Mouse (Mus musculus) spleen, adult 12 weeks (tissue): ENCODE results near the gene Kin.

Experiments
- DNase-seq: peaks from one replicate; pipeline ENCODE4 v3.0.0; 2022; ENCODE audit warnings: low spot score

Gene Kin

GRCm38 (mm10) chr2:10080310-10081010 lies at the start of gene Kin, which contains the start of gene Atp5c1:
Gene Kin (plus strand): TSS chr2:10080593.
Gene Atp5c1 (minus strand): TSS chr2:10080510.
- peak; percentile 94 for DNase-seq

- DNase-seq: no peak
Observed at GRCm38 (mm10) chr2:10033684-10034083, 46.7 kb upstream of the Kin start.

- DNase-seq: no peak
Observed at GRCm38 (mm10) chr2:10034976-10035375, 45.4 kb upstream of the Kin start.

GRCm38 (mm10) chr2:10047758-10048436 lies 32.5 kb upstream of the Kin start:
- DNase-seq: peak; percentile 25

- peak; percentile 87 for DNase-seq
Observed at GRCm38 (mm10) chr2:10048461-10048860, 31.9 kb upstream of the Kin start, which contains the start of gene Taf3. Gene Taf3 (minus strand): TSS chr2:10048596.

GRCm38 (mm10) chr2:10049456-10049855 lies 30.9 kb upstream of the Kin start:
- no peak for DNase-seq

- DNase-seq: no peak
Observed at GRCm38 (mm10) chr2:10050878-10051277, 29.5 kb upstream of the Kin start.

GRCm38 (mm10) chr2:10051996-10052395 lies 28.4 kb upstream of the Kin start:
- DNase-seq: no peak

- no peak for DNase-seq
Observed at GRCm38 (mm10) chr2:10058836-10059235, 21.6 kb upstream of the Kin start.

GRCm38 (mm10) chr2:10071751-10072150 lies 8.6 kb upstream of the Kin start:
- no peak for DNase-seq

- DNase-seq: no peak
Observed at GRCm38 (mm10) chr2:10074470-10074869, 5.9 kb upstream of the Kin start.

- DNase-seq: no peak
Observed at GRCm38 (mm10) chr2:10076675-10077074, 3.7 kb upstream of the Kin start.

GRCm38 (mm10) chr2:10079745-10080309 lies 566 bp upstream of the Kin start:
- no peak for DNase-seq

GRCm38 (mm10) chr2:10081453-10082080 lies 1.2 kb downstream of the Kin start:
- no peak for DNase-seq

- no peak for DNase-seq
Observed at GRCm38 (mm10) chr2:10082737-10083136, 2.3 kb downstream of the Kin start.

GRCm38 (mm10) chr2:10087256-10087850 lies 7.0 kb downstream of the Kin start:
- no peak for DNase-seq

- no peak for DNase-seq
Observed at GRCm38 (mm10) chr2:10094327-10095100, 14.1 kb downstream of the Kin start.

GRCm38 (mm10) chr2:10098598-10099215 lies 18.3 kb downstream of the Kin start:
- no peak for DNase-seq

- no peak for DNase-seq
Observed at GRCm38 (mm10) chr2:10100471-10100870, 20.1 kb downstream of the Kin start.

- DNase-seq: no peak
Observed at GRCm38 (mm10) chr2:10101180-10101579, 20.8 kb downstream of the Kin start.
